25 mouse cellular contexts compared by ENCODE assay signal in genomic region chr2:165510466-165510865, GRCm38 (mm10). TPM values are rescaled to one million over a fixed set of nuclear protein-coding genes. Genes with fewer than 3 reads are reported as not detected.
DNase-seq lines count a peak whose midpoint lies in the region; ATAC-seq and TF ChIP-seq lines count a peak whose summit lies in the region.
"Had no signal": no experiment of that assay in that cellular context is flagged by ENCODE, and none has a peak within 500 bp of the region (broad histone marks: within the 10 kb centered on the region; RNA-seq: fewer than 3 reads in every experiment).

No protein-coding gene starts in this region.

- H3K27me3 ChIP-seq in embryonic facial prominence, embryonic 13.5 days, result no peaks in the 10 kb centered on the region
- peaks cover 4% of the 10 kb centered on the region; the same call in 1 of the 2 replicates for H3K27me3 ChIP-seq in embryonic facial prominence, embryonic 10.5 days (replicated peaks; ENCODE audit: low read depth, poor library complexity, severe bottlenecking)
- H3K27me3 ChIP-seq in kidney, adult 2 months (replicated peaks; ENCODE audit: control insufficient read depth, insufficient read depth, low read length), result no peaks in the 10 kb centered on the region
- H3K27me3 ChIP-seq: forebrain, embryonic 13.5 days had no signal

- no peak overlapping the region for H3K4me3 ChIP-seq in embryonic facial prominence, embryonic 13.5 days
- H3K4me3 ChIP-seq in embryonic facial prominence, embryonic 10.5 days, result no peak overlapping the region
- H3K4me3 ChIP-seq in kidney, adult 2 months (ENCODE audit: insufficient read depth, low read depth, low read length), result no peak overlapping the region
- H3K4me3 ChIP-seq: forebrain, embryonic 13.5 days; gastrocnemius, adult 2 months; heart, embryonic 13.5 days; hindbrain, embryonic 12.5 days had no signal

- H3K9ac ChIP-seq in embryonic facial prominence, embryonic 13.5 days, result no peak overlapping the region
- H3K9ac ChIP-seq: forebrain, embryonic 13.5 days; forebrain, postnatal 0 days; heart, embryonic 13.5 days; hindbrain, embryonic 12.5 days had no signal

- H3K4me1 ChIP-seq in embryonic facial prominence, embryonic 13.5 days, result peaks cover 30% of the 10 kb centered on the region
- H3K4me1 ChIP-seq in embryonic facial prominence, embryonic 10.5 days, result peaks cover 34% of the 10 kb centered on the region
- no peaks in the 10 kb centered on the region for H3K4me1 ChIP-seq in kidney, adult 2 months (ENCODE audit: control insufficient read depth, insufficient read depth, low read length)

- no peak overlapping the region for H3K4me2 ChIP-seq in embryonic facial prominence, embryonic 13.5 days
- H3K4me2 ChIP-seq: forebrain, embryonic 13.5 days; heart, embryonic 13.5 days; hindbrain, embryonic 12.5 days had no signal

- intact Hi-C loops in left cerebral cortex, postnatal 14 days (cut with DNase I), result no loop called here
- intact Hi-C loops in left cerebral cortex, postnatal 10 days (cut with DNase I), result no loop called here

- no peaks in the 10 kb centered on the region for H3K9me3 ChIP-seq in embryonic facial prominence, embryonic 13.5 days
- H3K9me3 ChIP-seq in embryonic facial prominence, embryonic 10.5 days, result no peaks in the 10 kb centered on the region
- H3K9me3 ChIP-seq: forebrain, embryonic 13.5 days; G1E; heart, embryonic 13.5 days; hindbrain, embryonic 12.5 days had no signal

- TF ChIP-seq CTCF in kidney, adult 2 months (conservative IDR thresholded peaks at IDR 0.05; ENCODE audit: insufficient read depth, insufficient read length, low read depth, low read length), result no peak

- no peak for TF ChIP-seq POLR2A in kidney, adult 2 months (IDR thresholded peaks at IDR 0.05; ENCODE audit: low read depth, low read length)

- 38% methylated on average over 5 of the region's 5 CpGs for WGBS in embryonic facial prominence, embryonic 13.5 days
- 68% methylated on average over 5 of the region's 5 CpGs for WGBS in embryonic facial prominence, embryonic 10.5 days
- WGBS in kidney, adult 2 months, result 36% methylated on average over 5 of the region's 5 CpGs

- peaks cover 12% of the 10 kb centered on the region for H3K36me3 ChIP-seq in embryonic facial prominence, embryonic 13.5 days
- H3K36me3 ChIP-seq in embryonic facial prominence, embryonic 10.5 days (replicated peaks), result no peaks in the 10 kb centered on the region; the same call in 1 of the 2 replicates
- H3K36me3 ChIP-seq in kidney, adult 2 months (ENCODE audit: control insufficient read depth, insufficient read depth, low read length), result no peaks in the 10 kb centered on the region
- H3K36me3 ChIP-seq: G1E; hindbrain, embryonic 12.5 days had no signal

- H3K27ac ChIP-seq in embryonic facial prominence, embryonic 13.5 days, result peak overlapping the region; percentile 51
- H3K27ac ChIP-seq in embryonic facial prominence, embryonic 10.5 days (replicated peaks), result no peak overlapping the region
- no peak overlapping the region for H3K27ac ChIP-seq in kidney, adult 2 months (ENCODE audit: insufficient read depth, low read depth, low read length)
- H3K27ac ChIP-seq: forebrain, embryonic 13.5 days; gastrocnemius, adult 2 months; heart, embryonic 13.5 days; hindbrain, embryonic 12.5 days had no signal

- DNase-seq in embryonic facial prominence, embryonic 10.5 days (ENCODE audit: low spot score), result no peak
- DNase-seq in left cerebral cortex, postnatal 14 days (ENCODE audit: low spot score in 2 of 2), result peak; percentile 54 to 80
- no peak for DNase-seq in left cerebral cortex, postnatal 10 days (ENCODE audit: extremely low spot score in 1 of 2, low spot score in 2 of 2)
- peak; percentile 33 to 59 for DNase-seq in frontal cortex, postnatal 36 days (ENCODE audit: low spot score in 2 of 2)
- DNase-seq in right cerebral cortex, postnatal 25 days, result peak; percentile 29
- DNase-seq in kidney, adult 2 months, result no peak
- DNase-seq in kidney, adult 9 months, result no peak
- DNase-seq: adrenal gland, postnatal 14 days; B cell, adult 2 months; cerebellum, adult 18-20 months; cerebellum, postnatal 10 days; forebrain, postnatal 0 days; gastrocnemius, adult 2 months; gastrocnemius, postnatal 25 days; heart, adult 11 months; heart, postnatal 36 days had no signal

- ATAC-seq in embryonic facial prominence, embryonic 13.5 days (ENCODE audit: insufficient number of reproducible peaks, insufficient read depth, low FRiP score, low TSS enrichment, low read depth), result no peak
- ATAC-seq: activated CD4-positive, CD25-positive, alpha-beta regulatory T cell, adult 4 months; CD4-positive, CD25-positive, alpha-beta regulatory T cell, adult 4 months; forebrain, embryonic 13.5 days; forebrain, postnatal 0 days; hindbrain, embryonic 16.5 days; inflammation-experienced regulatory T-cells, adult 6 months had no signal

RNA-seq across cellular contexts. Expression of gene Slc2a10, which starts 6.9 kb away (rescaled TPM):
- 12.9 and 14.7 TPM in 2 replicates for polyA plus RNA-seq in embryonic facial prominence, embryonic 13.5 days (2015; fragmentation: Nextera tagmentation; extraction: Ambion mirVana)
- 3.9 and 5.5 TPM in 2 replicates for polyA plus RNA-seq in embryonic facial prominence, embryonic 10.5 days (2016; fragmentation: Nextera tagmentation; extraction: Ambion mirVana)
- total RNA-seq in left cerebral cortex, postnatal 14 days (2021), result 1 to 10 TPM in 1 of 2 experiments, under 1 TPM in 1; 0.92 to 2.2 TPM
- total RNA-seq in left cerebral cortex, postnatal 10 days (2021), result 1 to 10 TPM; 1.6 to 1.9 TPM
- 1.5 and 1.7 TPM in 2 replicates for polyA plus RNA-seq in kidney, adult 2 months (2012; rRNA removed)
- polyA plus RNA-seq: activated CD4-positive, CD25-positive, alpha-beta regulatory T cell, adult 4 months; CD4-positive, CD25-positive, alpha-beta regulatory T cell, adult 4 months; G1E; inflammation-experienced regulatory T-cells, adult 6 months had no signal

RNA-seq across cellular contexts. Expression of gene Trp53rka, which starts 17.3 kb away (rescaled TPM):
- 49.6 and 51.7 TPM in 2 replicates for polyA plus RNA-seq in embryonic facial prominence, embryonic 13.5 days (2015; fragmentation: Nextera tagmentation; extraction: Ambion mirVana)
- 57.1 and 59.5 TPM in 2 replicates for polyA plus RNA-seq in embryonic facial prominence, embryonic 10.5 days (2016; fragmentation: Nextera tagmentation; extraction: Ambion mirVana)
- 10 to 100 TPM; 19.9 to 22.1 TPM for total RNA-seq in left cerebral cortex, postnatal 14 days (2021)
- total RNA-seq in left cerebral cortex, postnatal 10 days (2021), result 10 to 100 TPM; 21.7 to 22.8 TPM
- polyA plus RNA-seq in kidney, adult 2 months (2012; rRNA removed), result 15.5 and 16.3 TPM in 2 replicates

RNA-seq across cellular contexts. Expression of gene Slc13a3, which starts 37.4 kb away (rescaled TPM):
- 0.40 and 0.42 TPM in 2 replicates for polyA plus RNA-seq in embryonic facial prominence, embryonic 13.5 days (2015; fragmentation: Nextera tagmentation; extraction: Ambion mirVana)
- polyA plus RNA-seq in embryonic facial prominence, embryonic 10.5 days (2016; fragmentation: Nextera tagmentation; extraction: Ambion mirVana), result 0.40 and 0.44 TPM in 2 replicates
- 10 to 100 TPM; 18.6 to 19.9 TPM for total RNA-seq in left cerebral cortex, postnatal 14 days (2021)
- total RNA-seq in left cerebral cortex, postnatal 10 days (2021), result 10 to 100 TPM; 18.7 to 19.9 TPM
- 584 and 709 TPM in 2 replicates for polyA plus RNA-seq in kidney, adult 2 months (2012; rRNA removed)
- polyA plus RNA-seq: activated CD4-positive, CD25-positive, alpha-beta regulatory T cell, adult 4 months; G1E; inflammation-experienced regulatory T-cells, adult 6 months had no signal

Comparison
In these comparisons a context has a peak if more than half of its experiments do, and no peak if none do; other contexts are left out.
1. DNase-seq: peak in left cerebral cortex, postnatal 14 days (2 of 2), frontal cortex, postnatal 36 days (2 of 2) and right cerebral cortex, postnatal 25 days (single experiment); none in embryonic facial prominence, embryonic 10.5 days (single experiment), left cerebral cortex, postnatal 10 days (0 of 2), kidney, adult 2 months (single experiment) and kidney, adult 9 months (single experiment).
2. RNA of gene Slc13a3, which starts 37.4 kb away (polyA plus RNA-seq): 584 to 709 TPM in kidney, adult 2 months; 0.40 to 0.44 TPM in embryonic facial prominence, embryonic 10.5 days and 0.40 to 0.42 TPM in embryonic facial prominence, embryonic 13.5 days; every median in the first group is over 100 times any median in the second.